Mouse (Mus musculus): ENCODE measurements around the gene Polm.

GRCm38 (mm10) chr11:5799621-5800490 is 38.0 kb downstream of the Polm start:
- TF ChIP-seq TAL1 (IDR thresholded peaks at IDR 0.05; ENCODE audit: low read length) (no peak), GATA1 (IDR thresholded peaks at IDR 0.05; ENCODE audit: low read length) (no peak)

Data from erythroblast, embryonic 14.5 days (primary cell).